Mouse (Mus musculus) lung, postnatal 4 days (tissue): Measurements from ENCODE around the gene Mpp3.

Experiments
- DNase-seq, 2 experiments: peaks; one replicate each; pipeline ENCODE4 v3.0.0; 2021

Gene Mpp3

GRCm38 (mm10) chr11:102037789-102038188, 9.5 kb upstream of the Mpp3 start:
- DNase-seq, result no peak

- no peak for DNase-seq
Measured at GRCm38 (mm10) chr11:102036336-102036735, 8.1 kb upstream of the Mpp3 start.

GRCm38 (mm10) chr11:102035456-102035960, 7.2 kb upstream of the Mpp3 start:
- no peak for DNase-seq

- DNase-seq, result no peak
Measured at GRCm38 (mm10) chr11:102034887-102035286, 6.6 kb upstream of the Mpp3 start.

- no peak for DNase-seq
Measured at GRCm38 (mm10) chr11:102033055-102033591, 4.9 kb upstream of the Mpp3 start.

- no peak for DNase-seq
Measured at GRCm38 (mm10) chr11:102031149-102031548, 2.9 kb upstream of the Mpp3 start.

GRCm38 (mm10) chr11:102029966-102030365, 1.7 kb upstream of the Mpp3 start:
- DNase-seq, result no peak

GRCm38 (mm10) chr11:102029304-102029703, 1.0 kb upstream of the Mpp3 start:
- no peak for DNase-seq

- no peak for DNase-seq
Measured at GRCm38 (mm10) chr11:102027361-102028017, 772 bp downstream of the Mpp3 start.

GRCm38 (mm10) chr11:102026694-102027360, 1.4 kb downstream of the Mpp3 start:
- peak; percentile 76 to 87 for DNase-seq

GRCm38 (mm10) chr11:102025991-102026660, 2.1 kb downstream of the Mpp3 start:
- no peak for DNase-seq

GRCm38 (mm10) chr11:102025354-102025753, 2.9 kb downstream of the Mpp3 start:
- DNase-seq, result no peak

GRCm38 (mm10) chr11:102024875-102025274, 3.4 kb downstream of the Mpp3 start:
- no peak for DNase-seq

- no peak for DNase-seq
Measured at GRCm38 (mm10) chr11:102024084-102024758, 4.0 kb downstream of the Mpp3 start.

GRCm38 (mm10) chr11:102023406-102023805, 4.9 kb downstream of the Mpp3 start:
- DNase-seq, result no peak

- no peak for DNase-seq
Measured at GRCm38 (mm10) chr11:102021196-102021595, 7.1 kb downstream of the Mpp3 start.

GRCm38 (mm10) chr11:102019736-102020135, 8.5 kb downstream of the Mpp3 start:
- no peak for DNase-seq

- DNase-seq, result no peak
Measured at GRCm38 (mm10) chr11:102016136-102016535, 12.1 kb downstream of the Mpp3 start.

- no peak for DNase-seq
Measured at GRCm38 (mm10) chr11:102015472-102015871, 12.8 kb downstream of the Mpp3 start.

GRCm38 (mm10) chr11:102013201-102013600, 15.1 kb downstream of the Mpp3 start:
- no peak for DNase-seq

- DNase-seq, result no peak
Measured at GRCm38 (mm10) chr11:102011510-102011909, 16.8 kb downstream of the Mpp3 start.

- no peak for DNase-seq
Measured at GRCm38 (mm10) chr11:102010140-102010539, 18.1 kb downstream of the Mpp3 start.
